Mouse (Mus musculus) ES-E14 (cell line): ENCODE data around the gene Celf5. TPM values are rescaled to one million over a fixed set of nuclear protein-coding genes. Genes with fewer than 3 reads are reported as not detected.

ENCODE experiments used
- DNase-seq: peaks from one replicate; pipeline ENCODE4 v3.0.0-alpha.2; 2013; ENCODE audit warnings: low read depth, low spot score
- H3K27ac ChIP-seq: 2 replicates; pipeline ENCODE4 v1.5.1; 2012; ENCODE audit warnings: low read depth, mild to moderate bottlenecking, low read length, moderate library complexity, mixed read lengths; ENCODE audit not compliant: poor library complexity, insufficient read depth, severe bottlenecking
- H3K36me3 ChIP-seq: 2 replicates; pipeline ENCODE4 v1.6.1; 2012; ENCODE audit warnings: mild to moderate bottlenecking, low read length, moderate library complexity, mixed read lengths; ENCODE audit not compliant: control insufficient read depth, poor library complexity, insufficient read depth, severe bottlenecking
- H3K4me1 ChIP-seq, 2 experiments: fragments of 150-350 bp in 1 of 2; sonication (generic) in 1 of 2; 2 replicates each; pipeline ENCODE4 v1.6.1; 2012; ENCODE audit warnings: low read length in 2 of 2, mild to moderate bottlenecking in 1 of 2, mixed read lengths in 1 of 2; ENCODE audit not compliant: control insufficient read depth in 2 of 2, insufficient read depth in 2 of 2, poor library complexity in 1 of 2
- H3K4me3 ChIP-seq, 2 experiments: fragments of 150-350 bp in 1 of 2; sonication (generic) in 1 of 2; 2 replicates each; pipeline ENCODE4 v1.5.1; 2012; ENCODE audit warnings: low read length in 2 of 2, low read depth in 1 of 2, mild to moderate bottlenecking in 1 of 2, mixed read lengths in 1 of 2; ENCODE audit not compliant: insufficient read depth in 1 of 2, poor library complexity in 1 of 2, severe bottlenecking in 1 of 2
- H3K9ac ChIP-seq: 2 replicates; pipeline ENCODE4 v1.6.1; 2012; ENCODE audit warnings: low read depth, mild to moderate bottlenecking, low read length, mixed read lengths; ENCODE audit not compliant: poor library complexity, insufficient read depth, severe bottlenecking
- H3K9me3 ChIP-seq: fragments of 150-350 bp; sonication (generic); 2 replicates; pipeline ENCODE4 v1.6.1; 2012; ENCODE audit warnings: low read depth, mild to moderate bottlenecking, low read length; ENCODE audit not compliant: control insufficient read depth, insufficient read depth
- CHD2 ChIP-seq: IDR thresholded peaks from 2 replicates; pipeline ENCODE4 v1.6.1; 2014; ENCODE audit warnings: mild to moderate bottlenecking, low read depth, low read length, inconsistent platforms
- HCFC1 ChIP-seq: IDR thresholded peaks from 2 replicates; pipeline ENCODE4 v1.6.1; 2012; ENCODE audit warnings: low read length, inconsistent platforms, borderline replicate concordance; ENCODE audit not compliant: insufficient read depth
- MAFK ChIP-seq: IDR thresholded peaks from 2 replicates; pipeline ENCODE4 v1.6.1; 2014; ENCODE audit warnings: mild to moderate bottlenecking, low read depth, low read length, inconsistent platforms; ENCODE audit not compliant: insufficient read depth
- ZC3H11A ChIP-seq: IDR thresholded peaks from 2 replicates; pipeline ENCODE4 v1.6.1; 2012; ENCODE audit warnings: low read depth, mild to moderate bottlenecking, inconsistent platforms, low read length, borderline replicate concordance
- ZNF384 ChIP-seq: IDR thresholded peaks from 2 replicates; pipeline ENCODE4 v1.6.1; 2012; ENCODE audit warnings: low read depth, low read length, inconsistent platforms
- in situ Hi-C, 2 experiments: fragments of 600-800 bp; cut with MboI; formaldehyde crosslinking; loops; one replicate each; pipeline ENCODE4 v1.15.1; 2025; ENCODE audit warnings: low sequenced_read_pairs in 2 of 2, inconsistent platforms in 1 of 2; ENCODE audit not compliant: unreplicated experiment in 2 of 2
- total RNA-seq: library from RNA; depleted of rRNA; stranded (reverse); fragments of 300-350 nt; gene quantifications from 2 replicates; pipeline ENCODE4 v1.2.3, GENCODE M21; 2012

The Celf5 gene
- total RNA-seq, 1 experiment, result 5.0 TPM

- H3K9ac ChIP-seq, result no peak overlapping the region
These were observed 48.8 kb downstream of the Celf5 start for GRCm38 (mm10) chr10:81433541-81434289.

GRCm38 (mm10) chr10:81432868-81433262, 49.6 kb downstream of the Celf5 start:
- TF ChIP-seq ZNF384 (no peak), CHD2 (peak; percentile 93), MAFK (no peak), ZC3H11A (no peak), HCFC1 (peak; percentile 88)
- in situ Hi-C loops, result no loop called here
- peaks cover 5 to 12% of the 10 kb centered on the region in 2 experiments; a peak in 2 of 4 replicates for H3K4me1 ChIP-seq
- H3K36me3 ChIP-seq, result no peaks in the 10 kb centered on the region
- H3K27ac ChIP-seq, result no peak overlapping the region
- peak; percentile 83 for DNase-seq
- H3K9me3 ChIP-seq, result no peaks in the 10 kb centered on the region
- H3K9ac ChIP-seq, result no peak overlapping the region
- no peak overlapping the region for H3K4me3 ChIP-seq

More at GRCm38 (mm10) chr10:81433541-81434289, 48.8 kb downstream of the Celf5 start:
- Histone ChIP-seq H3K9me3 (no peaks in the 10 kb centered on the region), H3K4me3 (no peak overlapping the region), H3K4me1 (peaks cover 5 to 12% of the 10 kb centered on the region in 2 experiments; a peak in 2 of 4 replicates), H3K27ac (no peak overlapping the region), H3K36me3 (no peaks in the 10 kb centered on the region)
- in situ Hi-C loops, result no loop called here
- TF ChIP-seq CHD2 (no peak), HCFC1 (no peak), ZNF384 (no peak), ZC3H11A (no peak), MAFK (no peak)
- no peak for DNase-seq

GRCm38 (mm10) chr10:81432169-81432867, 50.2 kb downstream of the Celf5 start:
- in situ Hi-C loops, result no loop called here
- TF ChIP-seq HCFC1 (no peak), MAFK (no peak), ZNF384 (no peak), CHD2 (no peak), ZC3H11A (no peak)
- Histone ChIP-seq H3K36me3 (no peaks in the 10 kb centered on the region), H3K9me3 (no peaks in the 10 kb centered on the region), H3K4me1 (peaks cover 5 to 13% of the 10 kb centered on the region in 2 experiments; a peak in 2 of 4 replicates), H3K27ac (no peak overlapping the region), H3K4me3 (no peak overlapping the region), H3K9ac (no peak overlapping the region)
- DNase-seq, result no peak

GRCm38 (mm10) chr10:81431526-81432168, 50.9 kb downstream of the Celf5 start:
- no peak for TF ChIP-seq CHD2
- no peak for TF ChIP-seq MAFK
- no peak for TF ChIP-seq ZC3H11A
- no peak for TF ChIP-seq ZNF384
- no peak for TF ChIP-seq HCFC1
- Histone ChIP-seq H3K36me3 (no peaks in the 10 kb centered on the region), H3K4me3 (peak overlapping the region; percentile 84 to 89), H3K27ac (no peak overlapping the region), H3K9me3 (no peaks in the 10 kb centered on the region), H3K4me1 (peaks cover 5 to 15% of the 10 kb centered on the region in 2 experiments; a peak in 2 of 4 replicates), H3K9ac (peak overlapping the region; percentile 60; the same call in 1 of the 2 replicates)
- in situ Hi-C loops, result no loop called here
- no peak for DNase-seq
